ENCODE assay signal across 9 mouse cellular contexts in the genomic region with DNA sequence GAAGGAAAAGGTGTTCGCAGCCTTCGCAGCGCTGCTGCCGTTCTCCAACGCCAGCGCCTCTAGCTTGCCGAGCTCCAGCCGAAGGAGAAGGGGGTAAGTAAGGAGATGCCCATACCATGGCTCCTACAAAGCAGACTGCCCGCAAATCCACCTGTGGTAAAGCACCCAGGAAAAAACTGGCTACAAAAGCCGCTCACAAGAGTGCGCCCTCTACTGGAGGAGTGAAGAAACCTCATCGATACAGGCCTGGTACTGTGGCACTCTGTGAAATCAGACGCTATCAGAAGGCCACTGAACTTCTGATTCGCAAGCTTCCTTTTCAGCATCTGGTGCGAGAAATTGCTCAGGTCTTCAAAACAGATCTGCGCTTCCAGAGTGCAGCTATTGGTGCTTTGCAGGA. TPM values are rescaled to one million over a fixed set of nuclear protein-coding genes. Genes with fewer than 3 reads are reported as not detected.
A peak's percentile ranks its signal among the peaks of the same experiment; 100 is the strongest.
DNase-seq lines count a peak whose midpoint lies in the region; ATAC-seq and TF ChIP-seq lines count a peak whose summit lies in the region.
"Had no signal": no experiment of that assay in that cellular context is flagged by ENCODE, and none has a peak within 500 bp of the region (broad histone marks: within the 10 kb centered on the region; RNA-seq: fewer than 3 reads in every experiment).

No protein-coding gene starts in this region.

- TF ChIP-seq CTCF in bone marrow, adult 2 months (IDR thresholded peaks at IDR 0.05; ENCODE audit: control insufficient read depth, insufficient read depth, low read length): peak; percentile 53; the same call in 1 of the 2 replicates

- H3K4me1 ChIP-seq in bone marrow, adult 2 months (ENCODE audit: control insufficient read depth, insufficient read depth, low read length): no peaks in the 10 kb centered on the region
- H3K4me1 ChIP-seq: stomach, embryonic 15.5 days had no signal

- peak; percentile 7 to 15 for DNase-seq in kidney, postnatal 4 days
- DNase-seq in kidney, postnatal 14 days: no peak
- peak; percentile 25 for DNase-seq in ES-CJ7 (ENCODE audit: low read depth, low spot score)
- DNase-seq in retina, embryonic 14.5 days (ENCODE audit: low spot score): peak; percentile 50
- DNase-seq in frontal cortex, adult 2 months (ENCODE audit: extremely low spot score in 1 of 2, low spot score in 1 of 2): no peak

- no peak overlapping the region; the same call in 1 of the 2 replicates for H3K27ac ChIP-seq in bone marrow, adult 2 months (ENCODE audit: control insufficient read depth, insufficient read depth, low read depth, low read length, poor library complexity)
- H3K27ac ChIP-seq: stomach, embryonic 15.5 days had no signal

- no peak for ATAC-seq in erythroblast, adult 5-6 weeks (replicated peaks; ENCODE audit: low FRiP score, poor library complexity, severe bottlenecking)

- H3K4me3 ChIP-seq in bone marrow, adult 2 months (replicated peaks; ENCODE audit: control insufficient read depth, low read depth, low read length): no peak overlapping the region
- H3K4me3 ChIP-seq: stomach, embryonic 15.5 days had no signal

- no peak for TF ChIP-seq POLR2A in bone marrow, adult 2 months (IDR thresholded peaks at IDR 0.05; ENCODE audit: borderline replicate concordance, control insufficient read depth, low read depth, low read length)

- 81% methylated on average over 16 of the region's 16 CpGs for WGBS in bone marrow, adult 2 months

RNA-seq across cellular contexts. Expression of gene Shisal2b, which starts 55.0 kb away (rescaled TPM):
- polyA plus RNA-seq in bone marrow, adult 2 months (2011; ENCODE audit: insufficient read depth, insufficient read length, low replicate concordance, missing spikeins): not detected in 2 replicates
- total RNA-seq in erythroblast, adult 5-6 weeks (2015; ENCODE audit: low replicate concordance): not detected in 2 replicates
- total RNA-seq in erythroblast, adult 5-6 weeks (2017; ENCODE audit: low replicate concordance): not detected in 2 replicates
- 0.46 and 0.82 TPM in 2 replicates for polyA plus RNA-seq in frontal cortex, adult 2 months (2012; rRNA removed)
- polyA plus RNA-seq: heart, embryonic 14.5 days had no signal

Comparison
In these comparisons a context has a peak if more than half of its experiments do, and no peak if none do; other contexts are left out.
1. DNase-seq: peak in kidney, postnatal 4 days (2 of 2), ES-CJ7 (single experiment) and retina, embryonic 14.5 days (single experiment); none in kidney, postnatal 14 days (single experiment) and frontal cortex, adult 2 months (0 of 2).